Mouse (Mus musculus): ENCODE results near the gene D3Ertd254e.
A peak's percentile ranks its signal among the peaks of the same experiment; 100 is the strongest.
"Not testable (repeated sequence)": the region's sequence is repeated elsewhere in the genome, so short reads cannot be mapped to it uniquely, and the experiment has no call there.

The D3Ertd254e gene

DNA sequence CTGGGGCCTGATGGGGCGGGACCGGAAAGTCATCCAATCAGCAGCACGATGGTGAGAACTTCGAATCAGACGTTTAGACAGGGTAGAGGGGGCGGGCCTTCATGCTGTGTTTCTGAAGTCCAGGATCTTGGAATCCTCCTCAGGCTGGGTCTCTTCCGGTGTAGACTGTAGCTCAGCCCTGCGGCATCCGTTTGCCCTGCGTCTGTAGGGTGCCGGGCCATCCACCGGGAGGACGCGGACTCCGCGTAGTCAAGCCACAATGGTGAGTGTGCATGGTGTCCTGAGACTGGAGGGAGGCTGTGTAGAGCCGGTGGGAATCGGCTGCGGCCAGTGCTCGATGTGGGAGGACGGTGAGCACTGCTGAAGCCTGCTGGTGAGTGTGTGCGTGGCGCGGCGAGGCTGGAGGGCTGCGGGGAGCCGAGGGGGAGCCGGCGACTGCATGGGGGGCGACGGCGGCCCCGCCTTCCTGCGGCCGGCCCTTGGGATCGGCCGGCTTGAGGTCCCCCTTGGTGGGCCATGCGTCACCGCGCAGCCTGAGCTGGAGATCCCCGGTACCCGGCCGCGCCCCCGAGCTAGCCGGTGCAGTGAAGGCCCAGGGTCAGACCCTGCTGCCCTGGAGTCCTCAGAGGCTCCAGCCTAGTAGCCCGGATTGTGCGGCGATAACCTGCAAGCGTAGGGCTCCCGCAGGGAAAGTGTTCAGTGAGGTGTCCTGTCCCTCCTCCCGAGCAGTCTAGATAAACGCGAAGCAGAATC, at the start of gene D3Ertd254e:
D3Ertd254e (plus strand) TSS at position 84 of the 753 bp plus-strand sequence.
- DNase-seq (ENCODE audit: low spot score in 2 of 2) = peak; percentile 93 to 96

DNA sequence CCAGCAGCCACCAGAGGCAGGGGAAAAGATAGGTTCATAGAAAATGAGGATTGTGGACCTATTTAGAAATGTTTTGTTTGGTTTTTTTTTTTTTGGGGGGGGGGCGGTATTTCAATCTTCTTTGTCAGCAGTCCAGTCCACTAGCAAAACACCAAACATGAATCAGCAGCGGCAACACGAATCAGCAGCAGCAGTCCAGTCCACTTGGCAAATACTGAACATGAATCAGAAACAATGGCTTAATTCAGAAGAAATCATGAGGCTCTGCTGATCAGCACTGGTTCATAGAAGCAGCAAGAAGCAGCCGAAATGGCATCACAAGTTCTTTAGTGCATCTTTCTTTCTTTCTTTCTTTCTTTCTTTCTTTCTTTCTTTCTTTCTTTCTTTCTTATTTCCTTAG, 34.7 kb upstream of the D3Ertd254e start:
- DNase-seq (ENCODE audit: low spot score in 2 of 2) = no peak

GRCm38 (mm10) chr3:36119684-36120548, 30.9 kb upstream of the D3Ertd254e start:
- DNase-seq (ENCODE audit: low spot score in 2 of 2) = no peak

- DNase-seq (ENCODE audit: low spot score in 2 of 2) = not testable (repeated sequence)
These were observed 24.6 kb upstream of the D3Ertd254e start for GRCm38 (mm10) chr3:36126176-36126575.

DNA sequence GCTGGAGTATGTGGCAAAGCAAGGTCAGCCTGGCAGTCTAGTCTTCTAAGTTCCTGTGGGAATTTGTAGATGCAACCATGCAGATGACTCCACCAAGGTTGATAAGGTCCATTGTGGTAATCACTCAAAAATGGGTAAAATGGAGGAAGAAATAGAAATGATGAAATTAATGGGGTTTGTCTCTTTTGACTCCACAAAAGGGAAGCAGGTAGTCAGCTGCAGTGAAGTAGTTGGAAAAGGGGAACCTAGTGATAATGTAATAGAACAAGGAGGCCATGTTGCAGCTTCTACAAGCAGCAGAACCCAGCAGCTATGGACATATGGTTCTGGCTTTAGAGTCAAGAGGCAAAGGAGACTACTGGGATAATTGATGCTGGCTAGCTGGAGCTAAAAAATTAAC, 14.7 kb upstream of the D3Ertd254e start:
- no peak for DNase-seq (ENCODE audit: low spot score in 2 of 2)

DNA sequence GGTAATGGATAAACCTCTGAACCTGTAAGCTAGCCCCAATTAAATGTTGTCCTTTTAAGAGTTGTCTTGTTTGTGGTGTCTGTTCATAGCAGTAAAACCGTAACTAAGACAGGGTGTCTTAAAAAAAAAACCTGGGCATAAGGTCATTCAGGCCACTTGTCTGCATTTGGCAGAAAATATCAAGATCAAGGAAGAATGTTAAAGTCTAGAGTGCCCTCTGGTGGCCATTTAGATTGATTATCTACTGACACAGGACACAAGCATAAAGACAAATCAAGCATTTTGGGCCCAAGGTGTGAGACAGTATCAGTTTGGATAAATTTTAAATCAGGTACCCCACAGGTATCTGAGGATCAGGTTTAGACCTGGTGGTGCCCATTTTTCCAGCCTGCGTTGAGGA, 13.3 kb upstream of the D3Ertd254e start:
- no peak for DNase-seq (ENCODE audit: low spot score in 2 of 2)

DNA sequence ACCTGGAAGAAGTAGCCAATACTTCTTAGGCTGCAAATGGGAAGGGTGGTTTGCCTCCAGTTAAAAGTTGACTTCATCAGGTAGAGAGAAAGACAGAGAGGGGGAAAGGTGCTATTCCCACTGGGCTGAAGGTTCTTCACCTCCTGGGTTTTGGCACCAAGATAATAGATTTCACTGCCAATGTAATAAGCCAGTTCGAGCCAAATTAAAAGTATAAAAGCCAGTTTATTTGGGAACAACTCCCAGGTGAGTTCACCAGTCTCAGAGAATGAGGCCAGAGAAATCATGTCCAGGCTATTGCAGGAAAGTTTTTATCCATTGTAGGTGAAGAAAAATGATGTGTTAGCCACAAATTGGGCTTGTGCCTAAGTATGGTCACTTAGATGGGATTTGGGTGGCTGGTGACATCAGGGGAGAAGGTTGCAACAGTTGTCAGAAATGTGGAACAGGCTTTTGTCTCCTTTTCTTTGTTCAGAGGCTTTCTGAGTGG, 12.6 kb upstream of the D3Ertd254e start:
- DNase-seq (ENCODE audit: low spot score in 2 of 2) = no peak

- DNase-seq (ENCODE audit: low spot score in 2 of 2) = no peak
These were observed 11.8 kb upstream of the D3Ertd254e start for GRCm38 (mm10) chr3:36138996-36139395.

DNA sequence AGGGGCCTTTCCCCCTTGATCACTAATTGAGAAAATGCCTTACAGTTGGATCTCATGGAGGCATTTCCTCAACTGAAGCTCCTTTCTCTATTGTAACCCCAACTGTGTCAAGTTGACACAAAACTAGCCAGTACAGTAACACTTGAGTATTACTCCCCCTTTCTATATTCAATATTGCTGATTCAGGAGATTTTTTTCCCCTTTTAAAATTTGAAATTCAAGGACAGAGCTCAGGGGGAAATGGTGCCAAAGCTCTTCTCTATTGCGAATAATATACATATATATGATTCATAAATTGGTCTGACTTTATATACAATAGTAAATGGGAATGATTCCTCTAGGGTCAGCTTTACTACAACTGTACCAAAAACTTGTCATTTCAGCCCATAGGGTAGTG, 282 bp upstream of the D3Ertd254e start:
- no peak for DNase-seq (ENCODE audit: low spot score in 2 of 2)

DNA sequence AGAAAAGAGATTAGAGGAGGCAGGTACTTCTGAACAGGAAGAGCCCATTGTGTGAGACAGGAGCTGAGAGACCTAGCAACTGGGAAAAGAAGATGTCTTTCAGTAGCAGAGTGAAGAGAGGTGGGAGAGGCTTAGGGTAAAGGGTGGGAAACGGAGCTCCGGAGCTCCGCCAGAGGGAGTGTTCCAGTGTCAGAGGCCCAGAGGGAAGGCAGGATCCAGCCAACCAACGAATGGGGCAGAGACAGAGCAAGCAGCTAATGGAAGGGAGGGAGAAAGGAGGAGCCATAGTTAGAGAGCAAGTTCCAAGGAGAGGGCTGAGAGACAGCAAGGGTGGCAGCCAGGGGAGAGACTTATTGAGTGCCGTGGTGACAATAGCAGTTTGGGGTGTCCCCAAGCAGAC, 4.5 kb downstream of the D3Ertd254e start:
- no peak for DNase-seq (ENCODE audit: low spot score in 2 of 2)

DNA sequence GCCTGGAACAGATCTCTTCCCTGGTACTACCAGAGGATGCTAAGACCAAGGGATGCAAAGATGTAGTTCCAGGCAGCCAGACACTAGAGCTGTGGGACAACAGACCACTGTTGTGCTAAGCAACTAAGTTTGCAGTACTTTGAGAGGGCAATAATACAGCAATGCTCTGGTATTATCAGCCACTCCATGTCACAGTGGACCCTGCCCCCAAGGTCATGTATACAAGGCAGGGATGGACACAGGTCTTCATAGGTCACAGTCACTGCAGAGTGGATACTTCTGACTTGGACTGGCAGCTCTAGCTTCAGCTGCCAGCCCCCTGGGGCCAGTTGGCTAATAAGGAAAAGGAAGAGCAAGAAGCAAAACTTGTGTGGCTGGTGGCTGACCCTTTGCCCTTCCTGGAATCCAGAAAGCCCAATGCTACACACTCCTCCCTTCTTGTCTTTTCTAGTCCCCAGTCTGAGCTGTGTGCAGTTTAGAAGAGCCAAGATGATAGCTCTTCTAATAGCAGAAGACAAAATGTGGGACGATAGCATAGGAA, 19.9 kb downstream of the D3Ertd254e start:
- no peak for DNase-seq (ENCODE audit: low spot score in 2 of 2)

- no peak for DNase-seq (ENCODE audit: low spot score in 2 of 2)
These were observed 20.5 kb downstream of the D3Ertd254e start for GRCm38 (mm10) chr3:36171348-36171747.

DNA sequence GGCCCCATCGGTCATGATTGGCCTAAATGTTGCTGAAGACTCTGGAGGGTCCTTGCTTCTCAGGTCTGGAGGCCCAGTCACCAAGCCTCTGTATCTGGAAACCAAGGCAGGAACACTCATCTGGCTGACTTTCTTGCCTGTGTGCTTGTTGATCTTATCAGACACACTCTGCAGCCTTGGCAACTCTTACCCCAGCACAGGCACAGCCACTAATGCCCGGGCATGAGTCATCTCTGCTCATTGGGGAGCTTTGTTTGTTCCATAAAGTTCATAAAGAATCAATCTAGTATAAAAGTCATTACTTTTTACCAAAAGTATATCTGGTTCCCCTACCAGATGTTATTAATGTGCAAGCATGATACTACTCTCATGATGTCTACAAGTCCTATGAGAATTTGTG, 22.9 kb downstream of the D3Ertd254e start:
- DNase-seq (ENCODE audit: low spot score in 2 of 2) = no peak

GRCm38 (mm10) chr3:36181519-36181918, 30.7 kb downstream of the D3Ertd254e start:
- peak; percentile 5 to 10 for DNase-seq (ENCODE audit: low spot score in 2 of 2)

DNA sequence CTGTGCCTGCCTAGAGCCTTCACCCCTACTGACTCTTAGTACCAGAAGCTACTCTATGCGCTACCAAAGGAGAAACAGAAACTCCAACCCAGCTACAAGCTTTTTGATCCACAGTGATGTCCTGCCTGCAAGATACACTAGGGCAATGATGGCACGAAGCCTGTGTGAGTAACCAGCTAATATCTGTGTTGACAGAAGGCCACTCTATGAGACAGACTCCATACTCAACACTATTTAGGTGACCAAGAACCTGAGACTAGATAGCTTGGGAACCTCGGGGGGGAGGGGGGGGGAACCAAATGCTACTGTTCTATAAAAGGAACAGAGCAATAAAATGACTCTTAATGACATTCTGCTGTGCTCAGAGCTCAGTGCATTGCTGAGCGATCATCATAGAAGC, 35.7 kb downstream of the D3Ertd254e start:
- no peak for DNase-seq (ENCODE audit: low spot score in 2 of 2)

GRCm38 (mm10) chr3:36189243-36189642, 38.4 kb downstream of the D3Ertd254e start:
- no peak for DNase-seq (ENCODE audit: low spot score in 2 of 2)

- DNase-seq (ENCODE audit: low spot score in 2 of 2) = no peak
These were observed 50.3 kb downstream of the D3Ertd254e start for GRCm38 (mm10) chr3:36201098-36201497.

DNA sequence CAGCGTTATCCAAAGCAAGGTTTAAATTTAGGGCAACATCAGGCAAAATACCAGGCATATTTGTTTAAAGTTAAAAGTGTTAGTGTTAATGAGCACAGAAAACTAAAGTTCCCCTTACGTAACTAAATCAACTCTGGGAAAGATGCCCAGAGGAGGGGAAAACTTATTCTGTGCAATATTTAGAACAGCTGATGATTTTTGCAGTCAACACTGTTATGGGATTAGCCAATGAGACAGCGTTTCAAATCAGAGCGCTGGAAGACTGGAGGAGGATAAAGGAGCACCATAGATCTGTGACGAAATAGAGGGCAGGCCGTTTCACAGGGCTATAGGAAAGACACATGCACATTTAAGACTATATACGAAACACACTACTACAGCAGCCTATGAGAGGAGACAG, 52.1 kb downstream of the D3Ertd254e start:
- DNase-seq (ENCODE audit: low spot score in 2 of 2) = no peak

- no peak for DNase-seq (ENCODE audit: low spot score in 2 of 2)
These were observed 56.9 kb downstream of the D3Ertd254e start for GRCm38 (mm10) chr3:36207520-36208264.

- DNase-seq (ENCODE audit: low spot score in 2 of 2) = peak in 1 of 2 experiments; percentile 18
These were observed 59.1 kb downstream of the D3Ertd254e start for GRCm38 (mm10) chr3:36209776-36210555.

GRCm38 (mm10) chr3:36210939-36211338, 60.1 kb downstream of the D3Ertd254e start:
- DNase-seq (ENCODE audit: low spot score in 2 of 2) = no peak

Measured in heart, adult 9 months (tissue).